Mouse (Mus musculus) embryo, embryonic 10.5 days (tissue): ENCODE measurements around the gene Cntn5.

Experiments used
- DNase-seq: peaks from one replicate; pipeline ENCODE4 v3.0.0-alpha.2; 2015; ENCODE audit warnings: low spot score

The Cntn5 gene

DNA sequence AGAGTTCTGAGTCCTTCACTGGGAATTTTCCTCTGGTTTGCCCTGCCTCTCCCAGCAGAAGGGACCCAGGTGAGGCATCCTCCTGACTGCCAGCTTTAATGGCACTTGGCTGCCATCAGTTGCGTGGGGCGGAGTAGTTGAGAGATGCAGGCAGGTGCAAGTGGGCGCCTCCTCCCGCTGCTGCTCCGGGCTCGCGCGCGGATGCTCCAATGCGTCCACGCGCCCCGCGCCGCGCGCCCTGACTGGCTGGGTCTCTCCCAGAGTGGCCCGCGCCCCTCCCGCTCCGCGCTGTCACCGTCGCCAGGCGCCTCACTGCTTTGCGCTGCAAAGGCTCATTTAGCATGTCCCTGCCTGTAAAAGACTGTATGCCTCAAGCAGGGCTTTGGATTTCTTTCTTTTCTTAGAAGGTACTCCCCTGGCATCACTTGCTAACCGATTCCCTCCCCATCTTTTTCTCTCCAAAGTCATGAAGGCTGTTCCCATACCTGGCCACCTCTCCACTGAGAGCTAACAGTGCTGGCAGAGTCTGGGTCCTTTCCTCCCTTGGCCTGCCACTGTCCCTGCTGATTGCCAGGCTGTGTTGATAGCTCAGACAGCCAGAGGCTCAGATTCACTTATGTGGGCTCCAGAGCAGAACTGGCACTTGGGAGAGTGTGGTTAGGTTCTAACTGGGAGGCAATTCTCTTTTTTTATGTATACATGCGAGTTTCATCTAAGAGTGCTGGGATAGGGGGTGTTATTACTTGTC is at the start of gene Cntn5:
Cntn5 (minus strand) TSS at position 160 of the 748 bp plus-strand sequence.
- DNase-seq, result peak; percentile 40

DNA sequence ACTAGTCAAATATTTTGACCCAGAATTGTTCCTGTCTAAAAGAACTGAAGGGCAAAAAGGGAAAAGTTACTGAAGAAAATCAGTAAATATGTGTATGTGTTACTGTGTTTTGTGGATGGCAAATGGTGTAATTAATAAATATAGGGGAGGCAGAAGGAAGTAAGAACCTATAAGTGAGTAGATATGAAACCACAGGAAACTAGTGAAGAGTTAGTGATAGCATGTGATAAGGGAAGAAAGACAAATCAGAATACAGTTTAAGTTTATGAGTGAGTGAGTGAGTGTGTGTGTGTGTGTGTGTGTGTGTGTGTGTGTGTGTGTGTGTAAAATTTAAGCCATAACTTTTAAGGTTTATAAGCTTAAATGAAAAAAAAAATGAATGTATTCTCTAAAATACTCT is 45.9 kb upstream of the Cntn5 start:
- DNase-seq, result no peak

DNA sequence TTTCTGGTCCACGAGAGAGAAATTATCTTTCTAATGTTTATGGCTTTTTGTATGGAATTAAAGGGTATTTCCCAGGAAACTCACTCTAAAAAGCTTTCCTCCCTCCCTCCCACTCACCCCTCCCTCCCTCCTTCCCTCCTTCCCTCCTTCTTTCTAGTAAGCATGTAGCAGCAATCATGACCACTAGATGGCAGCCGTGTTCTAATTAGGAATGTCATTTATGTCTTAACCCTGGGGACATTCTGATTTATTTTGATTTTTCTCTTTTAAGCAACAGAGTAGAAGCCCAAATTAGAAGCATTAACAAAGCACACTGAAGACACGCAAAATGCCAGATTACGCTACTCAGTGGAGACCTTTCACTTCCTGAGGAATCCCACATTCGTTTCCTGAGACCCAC is 5.0 kb upstream of the Cntn5 start:
- DNase-seq, result peak; percentile 88

DNA sequence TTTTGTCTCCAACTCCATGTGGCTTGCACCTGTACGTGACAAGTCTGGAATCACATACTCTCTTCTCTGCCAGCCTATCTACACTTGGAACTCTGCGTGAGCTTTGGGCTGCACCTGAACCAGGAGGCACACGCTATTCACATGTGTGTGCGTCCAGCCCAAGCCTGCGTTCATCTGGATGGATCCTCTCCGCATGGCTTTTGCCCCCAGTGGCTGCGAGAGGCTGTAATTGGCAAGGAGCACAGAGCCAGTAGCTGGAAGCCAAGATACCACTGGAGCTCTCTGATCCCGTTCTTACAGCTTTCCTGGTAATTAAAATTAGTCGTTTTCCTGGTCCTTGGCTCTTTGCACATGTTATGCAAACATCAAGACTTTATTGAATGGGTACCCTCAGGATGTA is 1.1 kb upstream of the Cntn5 start:
- DNase-seq, result no peak

DNA sequence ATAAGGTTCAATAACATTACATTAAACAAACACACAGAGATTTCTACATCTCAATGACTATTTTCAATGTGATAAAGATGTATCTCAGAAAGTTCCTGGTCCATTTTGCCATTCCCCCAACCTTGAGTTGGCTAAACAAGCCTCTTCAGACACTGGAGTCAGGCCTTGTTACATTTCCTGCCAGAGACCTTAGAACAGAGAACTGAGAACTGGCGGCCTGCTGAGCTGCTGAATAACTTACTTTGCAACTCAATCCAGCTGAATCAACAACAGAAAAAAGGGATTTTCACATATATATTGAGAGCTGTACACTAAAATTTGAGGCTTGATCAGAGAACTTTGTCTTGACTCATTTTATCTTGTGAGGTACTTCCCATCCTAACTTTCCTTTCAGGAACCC is 24.8 kb downstream of the Cntn5 start:
- peak; percentile 23 for DNase-seq

DNA sequence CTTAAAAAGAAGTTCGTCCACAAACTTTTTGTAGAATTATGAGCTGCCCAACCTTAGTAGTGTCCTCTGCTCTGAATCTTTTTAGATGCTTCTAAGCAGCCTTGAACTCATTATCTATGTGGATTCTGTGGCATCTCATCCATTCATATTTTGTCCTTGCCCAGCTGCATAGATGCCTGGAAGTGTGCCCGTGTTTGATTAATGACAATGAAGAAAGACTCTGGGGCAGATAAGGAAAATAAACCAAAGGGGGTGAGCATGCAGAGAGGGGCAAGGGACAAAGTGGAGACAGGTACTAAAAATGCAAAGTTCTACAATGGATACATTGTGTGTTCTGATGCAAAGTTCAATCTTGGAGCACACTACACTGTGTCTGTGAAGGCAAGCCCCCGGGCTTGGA is 30.7 kb downstream of the Cntn5 start:
- no peak for DNase-seq

DNA sequence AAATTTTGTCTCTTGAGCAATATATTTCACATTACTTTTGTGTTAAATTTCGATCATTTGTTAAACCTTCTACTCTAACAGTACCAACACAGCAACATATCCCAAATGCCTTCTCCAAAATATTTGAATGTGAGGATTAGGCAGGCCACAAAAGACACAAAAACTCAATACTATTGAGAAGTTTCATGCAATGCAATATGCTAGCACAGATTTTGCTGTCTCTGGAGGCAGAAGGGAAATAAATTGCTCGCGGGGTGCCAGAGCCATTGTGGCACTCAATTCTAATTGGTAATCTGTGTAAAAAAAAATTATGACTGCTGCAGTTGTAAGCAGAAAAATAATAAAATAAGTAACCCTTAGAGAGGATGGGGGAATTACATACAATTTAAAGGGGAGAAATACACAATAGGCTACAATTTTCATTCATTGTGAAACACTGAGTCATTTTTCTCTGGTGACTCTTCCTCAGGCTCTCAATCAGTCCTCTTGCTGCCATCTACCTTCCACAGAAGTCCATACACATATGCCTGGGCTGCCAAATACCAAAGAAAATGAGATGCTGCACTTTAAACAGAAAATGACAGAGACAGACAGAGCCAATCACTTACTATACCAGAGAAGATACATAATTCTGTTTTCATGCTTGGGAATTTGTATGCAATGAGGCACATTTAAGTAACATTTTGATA is 48.2 kb downstream of the Cntn5 start:
- DNase-seq, result no peak

DNA sequence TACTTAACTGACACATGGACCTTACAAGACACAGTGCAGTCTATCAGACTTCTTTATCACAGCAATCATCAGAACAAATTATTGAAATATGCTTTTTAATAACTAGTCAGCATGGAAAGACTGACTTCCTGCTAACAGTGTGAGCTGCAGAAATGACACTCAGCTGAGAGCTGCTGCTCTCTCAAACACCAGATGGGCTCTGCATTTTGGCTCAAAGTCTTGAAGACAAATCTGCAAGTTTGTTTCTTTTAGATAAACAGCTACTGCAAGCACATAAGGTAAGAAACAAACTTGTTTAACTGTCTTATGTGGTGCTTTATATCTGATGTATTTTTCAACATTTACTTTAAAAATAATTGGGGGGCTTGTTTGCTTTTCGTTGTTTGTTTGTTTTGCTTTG is 87.9 kb downstream of the Cntn5 start:
- DNase-seq, result no peak

DNA sequence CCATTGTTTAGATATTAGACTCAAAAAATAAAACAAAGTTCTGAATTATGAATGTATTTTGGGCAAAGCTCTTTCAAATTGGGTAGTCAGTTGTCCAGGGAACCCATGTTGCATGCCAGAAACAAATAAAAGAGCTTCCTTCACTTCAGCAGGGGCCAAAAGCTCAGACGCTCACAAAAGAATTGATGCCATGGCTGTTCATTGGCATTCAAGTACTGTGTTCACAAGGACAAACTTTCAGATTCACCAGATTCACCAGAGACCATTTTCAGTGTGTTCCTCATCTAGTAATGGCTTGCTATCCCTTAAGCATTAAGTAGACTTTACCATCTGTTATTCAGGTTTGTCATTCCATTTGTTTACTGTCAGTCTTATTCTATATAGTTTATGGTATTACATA is 107.4 kb downstream of the Cntn5 start:
- DNase-seq, result no peak

DNA sequence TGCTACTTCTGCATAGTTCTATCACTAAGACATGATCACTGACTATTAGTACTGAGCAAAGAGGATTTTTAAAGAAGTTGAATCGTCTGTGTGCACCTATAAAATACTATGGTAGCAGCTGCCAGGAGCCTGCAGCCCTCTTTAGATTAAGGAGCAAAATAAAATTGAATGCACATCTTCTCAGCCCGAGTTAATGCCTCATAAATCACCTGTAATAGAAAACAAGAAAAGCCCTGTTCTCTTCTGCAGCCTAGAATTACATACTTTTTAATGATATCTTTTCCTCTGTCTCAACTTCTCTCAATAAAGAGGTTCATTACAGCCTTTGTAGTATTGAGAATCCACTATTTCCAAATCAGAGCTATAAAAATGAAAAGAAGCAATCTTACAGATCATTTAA is 109.5 kb downstream of the Cntn5 start:
- DNase-seq, result no peak

DNA sequence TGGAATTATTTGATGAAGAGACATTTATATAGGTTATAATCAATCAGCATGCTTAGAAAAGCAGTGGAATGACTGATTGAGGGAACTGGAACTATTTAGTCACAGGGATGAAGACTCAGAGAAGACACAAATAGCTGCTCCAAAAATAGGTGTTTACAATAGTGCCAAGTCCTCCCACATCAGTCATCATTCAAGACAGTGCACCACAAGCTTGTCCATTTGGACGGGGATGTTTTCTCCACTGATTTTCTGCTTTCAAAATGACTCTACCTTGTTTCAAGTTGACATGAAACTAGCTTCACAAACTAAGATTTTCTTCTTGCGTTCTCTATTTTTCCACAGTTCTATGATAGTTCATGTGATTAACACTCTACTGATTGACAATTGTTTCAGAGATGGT is 172.7 kb downstream of the Cntn5 start:
- no peak for DNase-seq

DNA sequence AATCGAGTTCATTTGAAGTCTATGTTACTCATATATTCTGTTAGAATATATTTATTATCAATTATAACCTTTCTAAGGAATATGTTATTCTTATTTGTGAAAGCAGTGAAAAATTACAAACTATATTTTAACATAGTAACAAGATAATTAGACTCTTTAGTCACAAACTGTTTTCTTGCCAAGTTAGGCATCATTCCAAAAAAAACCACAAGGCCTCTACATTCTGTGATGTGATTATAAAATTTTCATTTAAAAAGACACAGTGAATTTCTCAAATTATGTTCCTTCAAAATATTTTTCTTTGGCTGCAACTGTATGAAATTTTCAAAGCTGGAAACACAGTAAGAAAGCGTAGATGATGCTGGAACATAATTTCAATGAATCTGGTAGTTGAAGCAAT is 180.4 kb downstream of the Cntn5 start:
- no peak for DNase-seq

DNA sequence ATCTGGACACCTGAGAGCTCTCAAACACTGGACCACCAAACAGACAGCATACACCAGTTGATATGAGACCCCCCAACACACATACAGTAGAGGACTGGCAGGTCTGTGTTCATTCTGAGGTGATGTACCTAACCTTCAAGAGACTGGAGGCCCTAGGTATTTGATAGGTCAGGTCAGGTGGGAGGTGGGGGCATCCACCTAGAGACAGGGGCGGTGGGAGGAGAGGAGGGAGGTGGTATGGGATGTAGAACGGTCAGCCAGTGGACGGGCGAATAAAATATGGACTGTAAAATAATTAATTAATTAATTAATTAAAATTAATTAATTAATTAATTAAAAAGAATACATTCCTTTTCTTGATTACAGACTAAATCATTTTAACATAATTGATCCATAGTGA is 182.5 kb downstream of the Cntn5 start:
- DNase-seq, result no peak

DNA sequence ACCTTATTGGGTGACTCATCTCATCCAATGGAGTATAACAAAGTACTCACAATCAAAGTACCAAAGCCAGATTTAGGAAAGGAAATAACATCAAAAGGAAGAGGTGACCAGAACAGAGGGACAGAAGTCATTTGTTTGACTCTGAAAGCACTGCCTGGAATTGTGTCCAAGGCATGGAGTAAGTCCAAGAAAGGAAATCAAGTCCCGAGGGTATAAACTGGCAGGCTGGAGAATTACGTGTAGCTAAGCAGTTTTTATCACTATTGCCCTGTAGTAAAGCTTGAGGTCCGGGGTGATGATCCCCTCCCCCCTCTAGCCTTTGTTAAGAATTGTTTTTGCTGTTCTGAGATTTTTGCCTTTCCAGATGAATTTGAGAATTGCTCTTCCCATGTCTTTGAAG is 185.6 kb downstream of the Cntn5 start:
- DNase-seq, result no peak

DNA sequence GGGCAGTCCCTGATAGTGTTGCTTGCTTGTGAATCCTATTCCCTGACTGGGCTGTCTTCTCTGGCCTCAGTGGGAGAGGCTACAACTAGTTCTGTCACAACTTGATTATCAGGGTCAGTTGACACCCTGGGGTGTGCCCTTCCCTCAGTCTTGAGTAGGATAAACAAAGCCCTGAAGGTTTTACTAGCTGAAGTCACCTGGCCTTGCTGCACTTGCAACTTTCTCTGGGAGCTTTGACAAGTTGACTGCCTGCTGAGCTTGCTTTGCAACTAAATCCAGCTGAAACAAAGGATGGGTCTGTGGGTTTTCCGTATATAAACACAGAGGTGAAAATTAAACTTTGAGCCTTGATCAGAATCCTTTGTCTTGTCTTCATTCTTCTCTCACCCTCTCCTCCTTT is 190.9 kb downstream of the Cntn5 start:
- DNase-seq, result no peak

DNA sequence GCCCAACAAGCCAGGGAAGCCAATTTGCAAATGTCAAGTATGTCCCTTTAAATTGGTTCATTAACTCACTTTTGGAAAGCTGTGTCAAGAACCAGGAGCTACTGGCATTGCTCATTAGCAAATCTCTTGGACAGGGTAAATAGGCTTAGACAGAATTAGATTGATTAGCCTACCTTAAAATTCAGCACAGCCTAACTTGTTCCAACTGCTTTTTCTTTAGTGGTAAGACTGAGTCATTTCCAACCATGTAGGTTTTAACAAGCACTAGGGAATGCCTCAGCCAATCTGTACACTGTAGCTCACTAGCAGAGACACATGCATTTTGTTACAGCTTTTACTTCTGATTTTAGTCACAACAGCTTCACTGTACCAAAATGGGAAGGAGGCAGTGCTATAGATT is 222.9 kb downstream of the Cntn5 start:
- no peak for DNase-seq

DNA sequence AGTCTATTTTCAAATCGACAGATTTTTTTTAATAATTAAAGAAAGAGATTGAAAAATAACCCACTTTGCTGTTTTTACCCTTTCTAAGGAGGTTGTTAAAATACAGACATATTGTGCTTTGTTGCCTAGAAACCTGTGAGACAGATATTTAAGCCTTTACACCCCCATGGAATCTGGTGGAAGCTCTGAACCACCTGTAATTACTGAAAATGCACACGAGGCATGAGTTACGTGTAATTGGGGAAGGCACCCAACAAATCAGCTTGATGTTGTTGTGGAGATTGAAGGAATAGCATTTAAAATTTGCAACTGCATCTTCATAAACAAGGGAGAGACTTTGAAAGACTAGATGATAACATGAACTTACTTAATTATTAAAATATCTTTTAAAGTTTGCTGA is 223.4 kb downstream of the Cntn5 start:
- DNase-seq, result no peak

DNA sequence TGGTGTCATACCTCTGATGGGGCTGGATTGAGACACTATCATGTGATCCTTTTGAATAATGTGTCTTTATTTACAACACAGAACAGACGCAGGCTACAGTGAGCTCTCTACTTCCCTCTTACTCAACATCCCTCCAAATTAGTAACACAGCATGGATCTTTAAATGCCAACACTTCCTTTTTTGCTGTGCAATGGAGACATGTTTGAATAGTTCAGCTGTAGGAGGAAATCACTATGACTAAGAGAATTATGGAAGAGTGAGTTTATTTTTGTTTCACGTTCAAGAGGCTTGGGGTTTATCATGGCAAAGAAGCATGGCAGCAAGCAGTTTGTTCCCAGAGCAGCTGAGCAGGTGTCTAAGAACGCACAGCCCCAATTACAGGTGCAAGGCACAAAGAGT is 235.9 kb downstream of the Cntn5 start:
- no peak for DNase-seq

DNA sequence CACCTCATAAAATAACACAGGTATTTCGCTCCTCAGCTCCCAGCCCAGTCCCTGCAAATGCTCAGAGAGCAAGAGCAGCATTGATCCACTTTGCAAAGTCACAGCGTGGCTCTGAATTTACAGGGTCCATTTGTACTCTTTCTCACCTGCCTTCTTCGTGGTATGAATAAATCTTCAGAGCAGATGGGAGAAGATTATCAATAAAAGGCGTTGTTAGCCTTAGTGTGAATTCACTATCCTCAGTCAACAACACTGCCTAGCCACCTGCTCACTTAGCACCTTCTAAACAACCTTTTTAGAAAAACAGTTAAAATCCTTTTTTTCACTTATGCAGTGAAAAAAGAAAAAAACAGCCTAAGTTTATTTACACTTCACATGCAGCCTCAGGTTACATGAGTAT is 237.1 kb downstream of the Cntn5 start:
- DNase-seq, result no peak

DNA sequence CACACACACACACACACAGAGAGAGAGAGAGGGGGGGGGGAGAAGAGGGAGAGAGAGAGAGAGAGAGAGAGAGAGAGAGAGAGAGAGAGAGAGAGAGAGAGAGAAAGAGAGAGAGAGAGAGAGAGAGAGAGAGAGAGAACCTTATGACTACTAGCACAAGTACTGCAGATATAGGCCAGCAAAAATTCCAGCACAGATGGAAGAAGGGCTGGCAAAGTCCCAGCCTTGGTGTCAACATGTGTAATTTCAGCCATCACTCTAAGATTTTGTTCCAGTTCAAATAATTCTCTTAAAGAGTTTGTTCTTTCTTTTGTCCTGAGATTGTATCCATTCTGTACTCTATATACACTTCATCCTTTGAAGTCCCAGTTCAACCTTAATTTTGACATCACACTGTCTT is 238.8 kb downstream of the Cntn5 start:
- DNase-seq, result no peak

DNA sequence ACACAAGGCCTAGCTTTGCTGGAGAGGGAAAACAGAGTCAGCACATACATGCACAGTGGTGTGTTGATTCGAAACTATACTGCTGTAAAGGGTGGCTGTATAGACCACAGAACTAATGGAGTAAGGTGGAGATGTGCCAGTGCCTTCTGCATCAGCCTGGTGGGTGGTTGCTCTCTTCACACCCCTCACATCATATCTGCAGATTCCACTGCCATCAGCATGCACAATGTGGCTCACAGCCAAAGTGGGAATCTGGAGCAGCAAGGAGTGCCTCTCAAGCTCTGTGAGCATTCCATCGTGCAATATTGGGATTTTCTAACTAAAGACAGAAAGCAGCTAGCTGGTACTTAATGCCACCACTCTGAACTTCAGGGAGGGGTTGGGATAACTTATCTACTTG is 241.5 kb downstream of the Cntn5 start:
- no peak for DNase-seq

DNA sequence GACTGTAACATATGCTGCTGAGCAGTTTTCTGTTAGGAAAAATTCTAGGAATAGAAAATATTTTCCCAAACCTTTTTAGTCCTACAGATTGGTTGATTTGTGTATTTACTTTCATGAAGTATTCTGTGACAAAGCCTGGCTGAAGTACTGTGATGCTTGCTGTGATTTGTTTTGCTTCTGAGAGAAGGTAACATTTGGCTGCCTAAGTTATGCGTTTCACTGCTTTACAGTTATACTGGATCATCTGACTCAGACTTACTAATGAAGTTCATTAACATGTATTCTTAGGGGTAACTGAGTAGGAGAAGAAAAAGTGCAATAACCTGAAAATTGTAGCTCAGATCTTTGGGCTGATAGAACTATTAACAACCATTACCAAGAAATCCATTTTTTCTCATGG is 245.1 kb downstream of the Cntn5 start:
- no peak for DNase-seq

DNA sequence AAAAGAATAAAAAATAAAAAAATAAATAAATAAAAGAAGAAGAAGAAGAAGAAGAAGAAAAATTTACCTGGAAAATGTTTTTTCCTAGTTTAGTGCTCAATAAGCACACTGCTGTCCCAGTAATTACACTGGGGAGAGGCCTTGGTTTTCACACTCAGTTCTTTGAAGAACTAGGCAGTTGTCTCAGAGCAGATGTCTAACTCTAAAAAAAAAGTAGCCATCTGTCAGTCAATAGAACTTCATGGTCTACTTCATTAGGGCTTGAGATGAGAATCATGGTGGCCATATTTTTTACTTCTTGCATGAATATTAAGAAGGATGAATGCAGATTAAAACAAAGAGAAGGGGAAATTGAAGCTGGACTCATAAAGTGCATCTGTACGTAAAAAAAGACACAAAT is 246.5 kb downstream of the Cntn5 start:
- DNase-seq, result no peak

DNA sequence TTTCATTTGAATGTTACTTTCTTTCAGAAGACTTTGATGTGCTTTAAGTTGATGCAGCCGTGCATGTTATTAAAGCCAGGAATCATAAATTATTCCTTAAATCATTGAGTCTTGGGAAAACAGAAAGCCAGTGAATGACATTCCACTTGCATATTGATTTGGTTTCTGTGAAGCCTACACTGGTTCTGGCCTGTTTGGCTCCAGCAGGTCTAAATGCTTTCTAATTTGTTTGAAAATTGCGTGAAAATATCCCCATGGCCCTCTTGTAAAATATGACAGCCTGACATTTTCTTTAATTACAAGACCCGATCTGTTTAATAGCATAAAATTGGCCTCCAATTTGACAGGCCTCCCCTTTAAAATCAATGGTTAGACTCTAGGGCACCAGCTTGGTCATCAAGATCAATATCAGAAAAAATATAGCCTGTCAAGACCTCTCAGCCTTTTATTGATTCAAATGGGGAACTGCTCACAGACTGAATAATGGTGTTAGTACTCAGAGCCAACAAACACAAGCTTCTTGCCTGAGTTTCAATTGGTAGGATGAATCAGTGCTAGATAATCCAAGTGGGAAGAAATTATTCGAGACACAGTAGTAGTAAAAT is 247.3 kb downstream of the Cntn5 start:
- DNase-seq, result peak; percentile 10
